Mouse (Mus musculus): ENCODE data around the gene Rnf187. TPM values are rescaled to one million over a fixed set of nuclear protein-coding genes. Genes with fewer than 3 reads are reported as not detected.

Rnf187 gene
- polyA plus RNA-seq, 1 experiment from 2014 or later, result 168 TPM

DNA sequence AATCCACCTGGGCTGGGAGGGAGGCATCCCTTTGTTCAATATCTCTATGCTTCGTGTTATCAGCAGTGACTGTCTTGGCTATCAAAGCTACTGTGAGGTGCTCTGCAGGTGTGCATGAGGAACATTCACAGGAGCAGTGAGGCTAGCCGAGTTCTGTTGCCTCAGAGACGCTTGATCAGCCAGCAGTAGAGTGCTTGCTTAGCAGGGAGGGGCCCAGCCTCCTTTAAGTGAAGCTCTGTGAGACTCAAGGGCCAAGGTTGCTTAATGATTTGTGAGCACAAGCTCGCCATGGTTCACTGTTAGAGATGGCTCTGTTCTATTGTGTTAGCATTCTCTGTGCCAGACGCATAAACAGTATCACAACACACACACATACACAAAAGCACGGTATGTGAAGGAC lies 30.9 kb upstream of the Rnf187 start:
- DNase-seq (ENCODE audit: low spot score) (peak; percentile 90), ATAC-seq (peak; percentile 94)
- H3K27me3 ChIP-seq (replicated peaks; ENCODE audit: insufficient read depth, low read length), result no peaks in the 10 kb centered on the region
- H3K4me1 ChIP-seq (ENCODE audit: insufficient read depth, low read depth, low read length), result peaks cover 8% of the 10 kb centered on the region
- H3K4me3 ChIP-seq (ENCODE audit: low read depth, low read length), result no peak overlapping the region
- peak overlapping the region; percentile 72 for H3K27ac ChIP-seq (ENCODE audit: low read length)
- WGBS, result 51% methylated on average over 6 of the region's 6 CpGs
- H3K4me2 ChIP-seq (replicated peaks; ENCODE audit: low read depth, low read length), result no peak overlapping the region
- no peak for TF ChIP-seq EP300 (IDR thresholded peaks at IDR 0.05)
- no peak for TF ChIP-seq CTCF (IDR thresholded peaks at IDR 0.05)
- H3K9me3 ChIP-seq (ENCODE audit: low read length), result no peaks in the 10 kb centered on the region
- no peaks in the 10 kb centered on the region for H3K36me3 ChIP-seq (ENCODE audit: insufficient read depth, low read length)
- H3K9ac ChIP-seq (replicated peaks; ENCODE audit: low read depth), result no peak overlapping the region

GRCm38 (mm10) chr11:58969027-58969426 lies 30.3 kb upstream of the Rnf187 start:
- Histone ChIP-seq H3K27ac (ENCODE audit: low read length) (peak overlapping the region; percentile 72), H3K27me3 (replicated peaks; ENCODE audit: insufficient read depth, low read length) (no peaks in the 10 kb centered on the region), H3K4me2 (replicated peaks; ENCODE audit: low read depth, low read length) (no peak overlapping the region), H3K4me1 (ENCODE audit: insufficient read depth, low read depth, low read length) (peaks cover 8% of the 10 kb centered on the region), H3K4me3 (ENCODE audit: low read depth, low read length) (no peak overlapping the region), H3K9me3 (ENCODE audit: low read length) (no peaks in the 10 kb centered on the region), H3K9ac (replicated peaks; ENCODE audit: low read depth) (no peak overlapping the region), H3K36me3 (ENCODE audit: insufficient read depth, low read length) (no peaks in the 10 kb centered on the region)
- ATAC-seq (no peak), DNase-seq (ENCODE audit: low spot score) (no peak)
- WGBS, result 51% methylated on average over 8 of the region's 8 CpGs
- TF ChIP-seq EP300 (IDR thresholded peaks at IDR 0.05) (no peak), CTCF (IDR thresholded peaks at IDR 0.05) (no peak)

DNA sequence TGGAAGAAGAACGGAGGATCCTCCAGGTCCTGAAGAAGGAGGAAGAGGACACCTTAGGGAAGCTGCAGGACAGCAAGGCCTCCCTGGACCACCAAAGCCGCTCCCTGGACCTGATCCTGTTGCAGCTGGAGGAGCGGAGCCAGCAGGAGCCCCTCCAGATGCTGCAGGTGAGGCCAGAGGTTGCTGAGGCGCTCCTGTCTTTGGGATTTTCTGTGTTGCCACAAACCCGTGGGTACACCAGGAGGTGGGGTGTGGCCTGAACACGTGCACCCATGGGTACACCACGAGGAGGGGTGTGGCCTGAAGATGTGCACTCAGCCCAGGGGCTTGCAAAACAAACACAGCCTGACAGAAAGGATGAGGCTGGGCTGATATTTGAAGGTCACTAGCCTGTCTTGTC lies 29.8 kb upstream of the Rnf187 start:
- ATAC-seq (no peak), DNase-seq (ENCODE audit: low spot score) (no peak)
- peaks cover 8% of the 10 kb centered on the region; the same call in 1 of the 2 replicates for H3K4me1 ChIP-seq (ENCODE audit: insufficient read depth, low read depth, low read length)
- no peak overlapping the region for H3K4me3 ChIP-seq (ENCODE audit: low read depth, low read length)
- no peak overlapping the region for H3K4me2 ChIP-seq (replicated peaks; ENCODE audit: low read depth, low read length)
- TF ChIP-seq EP300 (IDR thresholded peaks at IDR 0.05) (no peak), CTCF (IDR thresholded peaks at IDR 0.05) (no peak)
- WGBS, result 70% methylated on average over 7 of the region's 7 CpGs
- H3K27ac ChIP-seq (ENCODE audit: low read length), result peak overlapping the region; percentile 72; the same call in 1 of the 2 replicates
- no peak overlapping the region for H3K9ac ChIP-seq (replicated peaks; ENCODE audit: low read depth)
- no peaks in the 10 kb centered on the region for H3K27me3 ChIP-seq (replicated peaks; ENCODE audit: insufficient read depth, low read length)
- no peaks in the 10 kb centered on the region for H3K36me3 ChIP-seq (ENCODE audit: insufficient read depth, low read length)
- no peaks in the 10 kb centered on the region for H3K9me3 ChIP-seq (ENCODE audit: low read length)

DNA sequence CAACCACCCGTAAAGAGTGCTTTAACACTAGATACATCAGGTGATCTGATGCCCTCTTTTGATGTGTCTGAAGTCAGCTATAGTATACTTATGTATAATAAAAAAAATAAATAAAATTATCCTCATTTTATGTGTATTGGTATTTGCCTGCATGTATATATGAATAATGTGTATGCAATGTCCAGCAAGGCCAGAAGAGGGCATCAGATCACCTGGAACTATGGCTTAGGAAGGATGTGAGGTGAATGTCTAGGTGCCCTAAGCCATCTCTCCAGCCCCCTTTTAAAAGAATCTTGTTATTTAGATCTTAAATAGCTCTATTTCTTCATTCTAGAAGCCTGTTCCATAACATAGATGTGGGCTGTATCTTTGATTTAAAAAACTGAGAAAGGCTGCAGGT lies 28.6 kb upstream of the Rnf187 start:
- TF ChIP-seq CTCF (IDR thresholded peaks at IDR 0.05), result peak; percentile 78
- no peak for TF ChIP-seq EP300 (IDR thresholded peaks at IDR 0.05)
- Histone ChIP-seq H3K36me3 (ENCODE audit: insufficient read depth, low read length) (no peaks in the 10 kb centered on the region), H3K27ac (ENCODE audit: low read length) (no peak overlapping the region), H3K9ac (replicated peaks; ENCODE audit: low read depth) (no peak overlapping the region), H3K27me3 (replicated peaks; ENCODE audit: insufficient read depth, low read length) (0 out of 2 replicates have a peak, but pooled peaks cover under 1% of the 10 kb centered on the region), H3K4me1 (ENCODE audit: insufficient read depth, low read depth, low read length) (peaks cover 8% of the 10 kb centered on the region; the same call in 1 of the 2 replicates), H3K4me2 (replicated peaks; ENCODE audit: low read depth, low read length) (no peak overlapping the region), H3K9me3 (ENCODE audit: low read length) (no peaks in the 10 kb centered on the region), H3K4me3 (ENCODE audit: low read depth, low read length) (no peak overlapping the region)
- ATAC-seq (no peak), DNase-seq (ENCODE audit: low spot score) (peak; percentile 60)
- WGBS, result 100% methylated on average over 1 of the region's 1 CpGs

DNA sequence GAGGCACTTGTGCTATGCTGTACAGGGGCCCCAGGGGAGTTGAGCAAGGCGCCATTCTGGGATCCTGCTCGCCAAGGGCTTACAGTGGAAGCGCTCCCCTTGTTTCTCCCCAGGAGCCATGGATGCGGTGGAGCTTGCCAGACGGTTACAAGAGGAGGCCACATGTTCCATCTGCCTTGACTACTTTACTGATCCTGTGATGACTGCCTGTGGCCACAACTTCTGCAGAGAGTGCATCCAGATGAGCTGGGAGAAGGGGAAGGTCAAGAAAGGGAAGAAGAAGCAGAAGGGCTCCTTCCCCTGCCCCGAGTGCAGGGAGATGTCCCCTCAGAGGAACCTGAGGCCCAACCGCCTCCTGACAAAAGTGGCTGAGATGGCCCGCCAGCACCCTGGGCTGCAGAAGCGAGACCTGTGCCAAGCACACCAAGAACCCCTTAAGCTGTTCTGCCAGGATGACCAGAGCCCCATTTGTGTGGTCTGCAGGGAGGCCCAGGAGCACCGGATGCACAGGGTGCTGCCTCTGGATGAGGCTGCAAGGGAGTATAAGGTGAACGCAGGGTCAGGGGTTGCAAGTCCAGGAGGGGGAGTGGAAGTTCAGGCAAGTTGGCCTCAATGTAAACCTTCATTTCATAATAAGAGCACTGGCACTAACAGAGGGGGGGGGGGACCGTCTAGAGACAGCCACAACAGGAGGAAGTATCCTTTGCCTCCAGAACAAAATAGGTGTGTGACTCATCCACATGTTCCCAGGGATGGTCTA lies 26.5 kb upstream of the Rnf187 start:
- DNase-seq (ENCODE audit: low spot score), result no peak
- Histone ChIP-seq H3K27me3 (replicated peaks; ENCODE audit: insufficient read depth, low read length) (peaks cover 13% of the 10 kb centered on the region), H3K9me3 (ENCODE audit: low read length) (no peaks in the 10 kb centered on the region), H3K27ac (ENCODE audit: low read length) (no peak overlapping the region), H3K9ac (replicated peaks; ENCODE audit: low read depth) (no peak overlapping the region), H3K4me2 (replicated peaks; ENCODE audit: low read depth, low read length) (no peak overlapping the region), H3K36me3 (ENCODE audit: insufficient read depth, low read length) (no peaks in the 10 kb centered on the region), H3K4me1 (ENCODE audit: insufficient read depth, low read depth, low read length) (peaks cover 8% of the 10 kb centered on the region; the same call in 1 of the 2 replicates), H3K4me3 (ENCODE audit: low read depth, low read length) (no peak overlapping the region)
- TF ChIP-seq EP300 (IDR thresholded peaks at IDR 0.05), result no peak
- no peak for ATAC-seq
- WGBS, result 42% methylated on average over 12 of the region's 12 CpGs

DNA sequence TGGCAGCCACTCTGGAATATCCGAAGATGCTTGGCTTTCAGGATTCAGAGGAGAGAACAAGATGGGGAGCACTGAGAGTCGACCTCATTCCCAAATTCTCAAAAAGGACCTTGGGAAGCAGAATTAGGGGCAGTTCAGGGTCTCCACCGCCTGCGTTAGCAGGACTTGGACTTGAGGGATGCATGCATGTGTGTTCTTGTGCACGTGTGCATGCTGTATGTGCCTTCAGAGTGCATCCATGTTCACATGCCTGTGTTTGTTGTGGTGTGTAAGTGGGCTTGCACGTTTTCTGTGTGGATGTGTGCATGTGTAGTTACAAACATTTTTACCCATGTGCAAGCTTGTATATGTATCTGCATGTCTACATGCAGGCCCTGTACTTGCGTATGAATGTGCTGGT lies 25.5 kb upstream of the Rnf187 start:
- H3K9ac ChIP-seq (replicated peaks; ENCODE audit: low read depth), result no peak overlapping the region
- no peak overlapping the region for H3K27ac ChIP-seq (ENCODE audit: low read length)
- H3K9me3 ChIP-seq (ENCODE audit: low read length), result no peaks in the 10 kb centered on the region
- WGBS, result 79% methylated on average over 7 of the region's 7 CpGs
- no peak overlapping the region for H3K4me3 ChIP-seq (ENCODE audit: low read depth, low read length)
- peaks cover 13% of the 10 kb centered on the region for H3K27me3 ChIP-seq (replicated peaks; ENCODE audit: insufficient read depth, low read length)
- DNase-seq (ENCODE audit: low spot score) (no peak), ATAC-seq (no peak)
- no peak overlapping the region for H3K4me2 ChIP-seq (replicated peaks; ENCODE audit: low read depth, low read length)
- H3K36me3 ChIP-seq (ENCODE audit: insufficient read depth, low read length), result no peaks in the 10 kb centered on the region
- H3K4me1 ChIP-seq (ENCODE audit: insufficient read depth, low read depth, low read length), result peaks cover 3% of the 10 kb centered on the region; the same call in 1 of the 2 replicates
- TF ChIP-seq EP300 (IDR thresholded peaks at IDR 0.05) (no peak), CTCF (IDR thresholded peaks at IDR 0.05) (no peak)

Measured in lung, postnatal 0 days (tissue).